Mouse (Mus musculus): Measurements from ENCODE around the gene Shcbp1l. TPM values are rescaled to one million over a fixed set of nuclear protein-coding genes. Genes with fewer than 3 reads are reported as not detected.
"Not testable (repeated sequence)": the region's sequence is repeated elsewhere in the genome, so short reads cannot be mapped to it uniquely, and the experiment has no call there.

Gene Shcbp1l
- polyA plus RNA-seq, 1 experiment from 2014 or later, result 0.37 TPM

GRCm38 (mm10) chr1:153453146-153453642, 28.2 kb downstream of the Shcbp1l start:
- Histone ChIP-seq H3K4me1 (replicated peaks; ENCODE audit: control insufficient read depth, insufficient read depth, low read length) (no peaks in the 10 kb centered on the region), H3K27ac (ENCODE audit: low read depth) (no peak overlapping the region), H3K4me2 (ENCODE audit: low read length) (no peak overlapping the region), H3K27me3 (replicated peaks; ENCODE audit: control insufficient read depth, insufficient read depth, low read length) (no peaks in the 10 kb centered on the region), H3K36me3 (ENCODE audit: control insufficient read depth, insufficient read depth, low read length) (peaks cover 41% of the 10 kb centered on the region), H3K9me3 (ENCODE audit: control insufficient read depth, low read length) (no peaks in the 10 kb centered on the region), H3K9ac (ENCODE audit: low read length) (no peak overlapping the region), H3K4me3 (ENCODE audit: low read depth, low read length) (no peak overlapping the region)
- ATAC-seq (replicated peaks; ENCODE audit: low FRiP score, low TSS enrichment, low read depth) (peak; percentile 16; the same call in 1 of the 2 replicates), DNase-seq (ENCODE audit: low spot score) (peak; percentile 51)
- WGBS, result 87% methylated on average over 3 of the region's 3 CpGs

- ATAC-seq (replicated peaks; ENCODE audit: low FRiP score, low TSS enrichment, low read depth) (no peak), DNase-seq (ENCODE audit: low spot score) (peak; percentile 46)
- Histone ChIP-seq H3K4me2 (ENCODE audit: low read length) (no peak overlapping the region), H3K27me3 (replicated peaks; ENCODE audit: control insufficient read depth, insufficient read depth, low read length) (no peaks in the 10 kb centered on the region), H3K9ac (ENCODE audit: low read length) (no peak overlapping the region), H3K4me3 (ENCODE audit: low read depth, low read length) (no peak overlapping the region), H3K4me1 (replicated peaks; ENCODE audit: control insufficient read depth, insufficient read depth, low read length) (no peaks in the 10 kb centered on the region), H3K27ac (ENCODE audit: low read depth) (no peak overlapping the region), H3K36me3 (ENCODE audit: control insufficient read depth, insufficient read depth, low read length) (peaks cover 70% of the 10 kb centered on the region), H3K9me3 (ENCODE audit: control insufficient read depth, low read length) (no peaks in the 10 kb centered on the region)
- 86% methylated on average over 5 of the region's 5 CpGs for WGBS
Measured at GRCm38 (mm10) chr1:153456137-153456536, 31.2 kb downstream of the Shcbp1l start.

DNA sequence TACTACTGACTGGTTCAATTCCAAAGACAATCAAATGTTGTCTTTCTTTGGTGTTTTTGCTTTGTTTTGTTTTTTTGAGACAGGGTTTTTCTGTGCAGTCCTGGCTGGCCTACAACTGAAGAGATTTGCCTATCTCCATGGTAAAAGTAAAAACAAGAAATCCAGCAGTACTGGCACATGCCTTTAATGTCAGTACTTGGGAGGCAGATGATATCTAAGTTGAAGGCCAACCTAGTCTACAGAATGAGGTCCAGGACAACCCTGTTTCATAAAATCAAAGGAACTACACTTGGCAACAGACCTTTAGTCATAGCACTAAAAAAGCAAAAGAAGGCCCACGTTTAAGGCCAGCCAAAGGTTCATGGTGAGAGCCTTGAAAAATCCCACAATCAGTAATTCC, 36.8 kb downstream of the Shcbp1l start:
- Histone ChIP-seq H3K27me3 (replicated peaks; ENCODE audit: control insufficient read depth, insufficient read depth, low read length) (no peaks in the 10 kb centered on the region), H3K27ac (ENCODE audit: low read depth) (no peak overlapping the region), H3K9ac (ENCODE audit: low read length) (no peak overlapping the region), H3K4me1 (replicated peaks; ENCODE audit: control insufficient read depth, insufficient read depth, low read length) (no peaks in the 10 kb centered on the region), H3K4me2 (ENCODE audit: low read length) (no peak overlapping the region), H3K4me3 (ENCODE audit: low read depth, low read length) (no peak overlapping the region), H3K36me3 (ENCODE audit: control insufficient read depth, insufficient read depth, low read length) (peaks cover 100% of the 10 kb centered on the region), H3K9me3 (ENCODE audit: control insufficient read depth, low read length) (no peaks in the 10 kb centered on the region)
- ATAC-seq (replicated peaks; ENCODE audit: low FRiP score, low TSS enrichment, low read depth) (no peak), DNase-seq (ENCODE audit: low spot score) (peak; percentile 32)
- whole genome bisulfite sequencing, result 84% methylated on average over 1 of the region's 1 CpGs

GRCm38 (mm10) chr1:153479296-153479695, 54.3 kb downstream of the Shcbp1l start:
- H3K27me3 ChIP-seq (replicated peaks; ENCODE audit: control insufficient read depth, insufficient read depth, low read length), result no peaks in the 10 kb centered on the region
- H3K27ac ChIP-seq (ENCODE audit: low read depth), result no peak overlapping the region
- ATAC-seq (replicated peaks; ENCODE audit: low FRiP score, low TSS enrichment, low read depth) (no peak), DNase-seq (ENCODE audit: low spot score) (no peak)
- 0 out of 2 replicates have a peak, but pooled peaks cover 4% of the 10 kb centered on the region for H3K4me1 ChIP-seq (replicated peaks; ENCODE audit: control insufficient read depth, insufficient read depth, low read length)
- no peak overlapping the region for H3K4me2 ChIP-seq (ENCODE audit: low read length)
- H3K36me3 ChIP-seq (ENCODE audit: control insufficient read depth, insufficient read depth, low read length), result peaks cover 90% of the 10 kb centered on the region
- no peak overlapping the region for H3K9ac ChIP-seq (ENCODE audit: low read length)
- 97% methylated on average over 1 of the region's 1 CpGs for WGBS
- H3K9me3 ChIP-seq (ENCODE audit: control insufficient read depth, low read length), result no peaks in the 10 kb centered on the region
- no peak overlapping the region for H3K4me3 ChIP-seq (ENCODE audit: low read depth, low read length)

DNA sequence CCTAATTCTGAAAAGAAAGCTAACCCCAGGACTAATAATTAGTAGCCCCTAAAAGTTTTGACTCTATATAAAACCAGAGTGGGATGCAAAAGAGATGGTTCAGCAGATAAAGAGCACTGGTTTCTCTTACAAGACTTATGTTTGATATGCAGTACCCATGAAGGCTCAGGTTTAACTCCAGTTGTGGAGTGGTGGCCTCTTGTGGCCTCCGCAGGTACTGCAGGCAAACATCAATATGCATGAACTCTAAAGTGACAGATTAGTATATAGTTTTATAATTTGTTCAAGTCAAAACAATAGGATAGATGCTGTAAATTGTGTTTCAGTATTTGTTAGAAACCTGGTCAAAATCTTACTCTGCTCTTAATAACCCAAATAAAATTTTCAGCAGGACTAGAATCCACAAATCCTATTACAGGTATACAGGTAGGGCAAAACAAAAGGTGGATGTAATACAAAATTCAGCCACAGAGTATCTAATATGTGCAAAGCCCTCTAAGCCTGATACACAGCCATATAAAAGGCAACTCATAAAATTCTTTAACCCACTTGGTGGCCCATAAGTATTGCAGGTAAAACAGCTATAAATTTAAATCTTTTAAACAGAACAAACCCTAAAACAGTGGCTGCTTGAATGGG, 55.5 kb downstream of the Shcbp1l start:
- H3K27me3 ChIP-seq (replicated peaks; ENCODE audit: control insufficient read depth, insufficient read depth, low read length), result no peaks in the 10 kb centered on the region
- H3K4me1 ChIP-seq (replicated peaks; ENCODE audit: control insufficient read depth, insufficient read depth, low read length), result peaks cover 15% of the 10 kb centered on the region
- no peak overlapping the region for H3K4me3 ChIP-seq (ENCODE audit: low read depth, low read length)
- no peak for ATAC-seq (replicated peaks; ENCODE audit: low FRiP score, low TSS enrichment, low read depth)
- H3K9ac ChIP-seq (ENCODE audit: low read length), result no peak overlapping the region
- no peak overlapping the region for H3K27ac ChIP-seq (ENCODE audit: low read depth)
- peaks cover 78% of the 10 kb centered on the region for H3K36me3 ChIP-seq (ENCODE audit: control insufficient read depth, insufficient read depth, low read length)
- no peaks in the 10 kb centered on the region for H3K9me3 ChIP-seq (ENCODE audit: control insufficient read depth, low read length)
- whole genome bisulfite sequencing, result 48% methylated on average over 1 of the region's 1 CpGs
- peak; percentile 87 for DNase-seq (ENCODE audit: low spot score)
- no peak overlapping the region for H3K4me2 ChIP-seq (ENCODE audit: low read length)

DNA sequence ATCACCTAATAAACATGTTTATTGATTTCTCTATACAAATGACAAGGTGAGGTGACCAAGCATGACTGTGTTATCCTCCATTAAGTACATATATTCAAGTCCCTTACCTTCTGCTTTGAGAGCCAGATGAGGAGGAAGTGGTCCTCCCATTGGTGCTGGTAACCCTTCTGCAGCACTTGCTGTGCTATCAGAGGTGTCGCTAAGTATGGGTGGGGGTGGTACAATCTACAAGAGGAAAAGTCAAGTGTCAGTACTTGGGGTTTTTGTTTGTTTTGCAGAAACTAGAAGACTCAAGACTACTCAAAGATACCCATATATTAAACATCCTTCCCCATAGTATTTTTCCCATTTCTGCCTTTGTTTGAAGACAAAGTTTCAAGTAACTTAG, 56.1 kb downstream of the Shcbp1l start:
- Histone ChIP-seq H3K27me3 (replicated peaks; ENCODE audit: control insufficient read depth, insufficient read depth, low read length) (no peaks in the 10 kb centered on the region), H3K9ac (ENCODE audit: low read length) (no peak overlapping the region), H3K4me2 (ENCODE audit: low read length) (no peak overlapping the region), H3K4me1 (replicated peaks; ENCODE audit: control insufficient read depth, insufficient read depth, low read length) (peaks cover 16% of the 10 kb centered on the region), H3K36me3 (ENCODE audit: control insufficient read depth, insufficient read depth, low read length) (peaks cover 74% of the 10 kb centered on the region), H3K4me3 (ENCODE audit: low read depth, low read length) (no peak overlapping the region), H3K27ac (ENCODE audit: low read depth) (no peak overlapping the region), H3K9me3 (ENCODE audit: control insufficient read depth, low read length) (no peaks in the 10 kb centered on the region)
- ATAC-seq (replicated peaks; ENCODE audit: low FRiP score, low TSS enrichment, low read depth) (no peak), DNase-seq (ENCODE audit: low spot score) (no peak)
- WGBS, result 71% methylated on average over 1 of the region's 1 CpGs

- WGBS, result 52% methylated on average over 2 of the region's 2 CpGs
- ATAC-seq (replicated peaks; ENCODE audit: low FRiP score, low TSS enrichment, low read depth) (no peak), DNase-seq (ENCODE audit: low spot score) (no peak)
- peak overlapping the region; percentile 87 for H3K4me3 ChIP-seq (ENCODE audit: low read depth, low read length)
- H3K27ac ChIP-seq (ENCODE audit: low read depth), result no peak overlapping the region
- no peaks in the 10 kb centered on the region for H3K27me3 ChIP-seq (replicated peaks; ENCODE audit: control insufficient read depth, insufficient read depth, low read length)
- H3K36me3 ChIP-seq (ENCODE audit: control insufficient read depth, insufficient read depth, low read length), result peaks cover 31% of the 10 kb centered on the region
- peak overlapping the region; percentile 38 for H3K9ac ChIP-seq (ENCODE audit: low read length)
- H3K4me2 ChIP-seq (ENCODE audit: low read length), result peak overlapping the region; percentile 92
- H3K9me3 ChIP-seq (ENCODE audit: control insufficient read depth, low read length), result no peaks in the 10 kb centered on the region
- peaks cover 16% of the 10 kb centered on the region for H3K4me1 ChIP-seq (replicated peaks; ENCODE audit: control insufficient read depth, insufficient read depth, low read length)
Measured at GRCm38 (mm10) chr1:153485201-153485796, 60.3 kb downstream of the Shcbp1l start.

- 7% methylated on average over 6 of the region's 6 CpGs for WGBS
- not testable (repeated sequence) for ATAC-seq (replicated peaks; ENCODE audit: low FRiP score, low TSS enrichment, low read depth); H3K9me3 ChIP-seq (ENCODE audit: control insufficient read depth, low read length); DNase-seq (ENCODE audit: low spot score); H3K27me3 ChIP-seq (replicated peaks; ENCODE audit: control insufficient read depth, insufficient read depth, low read length); H3K27ac ChIP-seq (ENCODE audit: low read depth)
- H3K4me3 ChIP-seq (ENCODE audit: low read depth, low read length), result peak overlapping the region; percentile 87
- H3K4me2 ChIP-seq (ENCODE audit: low read length), result peak overlapping the region; percentile 92
- peaks cover 16% of the 10 kb centered on the region for H3K4me1 ChIP-seq (replicated peaks; ENCODE audit: control insufficient read depth, insufficient read depth, low read length)
- peaks cover 23% of the 10 kb centered on the region for H3K36me3 ChIP-seq (ENCODE audit: control insufficient read depth, insufficient read depth, low read length)
- H3K9ac ChIP-seq (ENCODE audit: low read length), result peak overlapping the region; percentile 97
Measured at GRCm38 (mm10) chr1:153486120-153486519, 61.2 kb downstream of the Shcbp1l start.
